Mouse (Mus musculus): Measurements from ENCODE around the gene Unc5b. TPM values are rescaled to one million over a fixed set of nuclear protein-coding genes. Genes with fewer than 3 reads are reported as not detected.
"Not testable (repeated sequence)": the region's sequence is repeated elsewhere in the genome, so short reads cannot be mapped to it uniquely, and the experiment has no call there.

The Unc5b gene
- 9.2 and 10.0 TPM in 2 replicates for polyA plus RNA-seq (2015; fragmentation: Nextera tagmentation; extraction: Ambion mirVana)

DNA sequence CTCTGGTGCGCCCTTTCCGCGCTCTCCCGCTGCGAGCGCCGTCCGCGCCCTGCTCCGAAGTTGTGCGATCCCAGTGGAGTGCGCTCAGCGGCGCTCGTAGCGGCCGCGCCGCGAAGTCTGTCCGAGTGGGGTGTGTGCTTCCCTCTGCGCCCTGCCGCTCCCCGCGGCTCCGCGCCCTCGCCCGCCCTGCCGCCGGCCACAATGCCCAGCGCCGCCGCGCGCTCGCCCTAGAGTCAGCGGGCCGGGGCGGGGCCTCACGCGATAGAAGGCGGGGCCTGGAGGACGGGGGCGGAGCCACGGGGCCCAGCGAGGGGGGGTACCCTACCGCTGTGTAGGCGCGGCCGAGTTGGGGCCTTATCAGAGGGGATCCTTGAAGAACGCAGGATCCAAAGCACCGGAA lies at the start of gene Unc5b:
Gene Unc5b (minus strand): TSS at position 203 of the 400 bp plus-strand sequence.
- no peaks in the 10 kb centered on the region for H3K9me3 ChIP-seq (replicated peaks)
- peak; percentile 92 for ATAC-seq (replicated peaks; ENCODE audit: low FRiP score)
- H3K27ac ChIP-seq, result peak within 1 kb of the TSS; percentile 88
- under 1% methylated on average over 52 of the region's 53 CpGs for WGBS
- H3K4me3 ChIP-seq (replicated peaks), result peak within 1 kb of the TSS; percentile 76
- H3K9ac ChIP-seq, result peak within 1 kb of the TSS; percentile 84
- peaks cover 75% of the 10 kb centered on the region for H3K27me3 ChIP-seq
- H3K36me3 ChIP-seq, result no peaks in the 10 kb centered on the region
- H3K4me2 ChIP-seq, result peak within 1 kb of the TSS; percentile 94
- H3K4me1 ChIP-seq, result peaks cover 57% of the 10 kb centered on the region

- H3K9ac ChIP-seq, result no peak overlapping the region
- H3K4me3 ChIP-seq (replicated peaks), result no peak overlapping the region
- no peaks in the 10 kb centered on the region for H3K9me3 ChIP-seq (replicated peaks)
- WGBS, result 71% methylated on average over 4 of the region's 4 CpGs
- H3K27me3 ChIP-seq, result no peaks in the 10 kb centered on the region
- H3K4me2 ChIP-seq, result no peak overlapping the region
- H3K27ac ChIP-seq, result no peak overlapping the region
- ATAC-seq (replicated peaks; ENCODE audit: low FRiP score), result no peak
- H3K36me3 ChIP-seq, result no peaks in the 10 kb centered on the region
- no peaks in the 10 kb centered on the region for H3K4me1 ChIP-seq
Observed at GRCm38 (mm10) chr10:60879817-60880216, 48.4 kb upstream of the Unc5b start.

- no peaks in the 10 kb centered on the region for H3K27me3 ChIP-seq
- WGBS, result 84% methylated on average over 5 of the region's 5 CpGs
- no peak overlapping the region for H3K4me2 ChIP-seq
- no peak for ATAC-seq (replicated peaks; ENCODE audit: low FRiP score)
- no peaks in the 10 kb centered on the region for H3K9me3 ChIP-seq (replicated peaks)
- H3K4me3 ChIP-seq (replicated peaks), result no peak overlapping the region
- no peak overlapping the region for H3K27ac ChIP-seq
- H3K36me3 ChIP-seq, result no peaks in the 10 kb centered on the region
- no peaks in the 10 kb centered on the region for H3K4me1 ChIP-seq
- H3K9ac ChIP-seq, result no peak overlapping the region
Observed at GRCm38 (mm10) chr10:60877075-60877474, 45.7 kb upstream of the Unc5b start.

DNA sequence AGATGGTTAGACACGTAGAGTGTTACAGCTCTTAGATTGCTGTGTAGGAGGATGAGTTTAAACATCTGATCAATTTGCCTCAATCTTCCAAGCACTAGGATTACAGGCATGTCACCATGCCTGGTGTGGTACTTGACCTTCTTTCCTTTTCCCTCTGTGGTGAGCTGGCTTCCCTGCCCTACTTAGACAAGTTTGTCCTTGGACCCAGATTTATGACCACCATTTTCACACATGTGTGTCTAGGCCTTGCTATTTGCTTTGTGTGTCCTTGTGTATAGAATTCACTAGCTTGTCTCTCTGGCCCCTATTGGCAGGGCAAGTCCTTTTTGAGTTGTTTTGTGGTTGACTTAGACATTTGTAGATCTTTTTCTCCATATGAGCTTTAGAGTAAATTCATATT lies 43.6 kb upstream of the Unc5b start:
- Histone ChIP-seq H3K9ac (no peak overlapping the region), H3K9me3 (replicated peaks) (no peaks in the 10 kb centered on the region), H3K36me3 (no peaks in the 10 kb centered on the region), H3K4me3 (replicated peaks) (no peak overlapping the region), H3K27me3 (no peaks in the 10 kb centered on the region), H3K4me2 (no peak overlapping the region), H3K27ac (no peak overlapping the region), H3K4me1 (no peaks in the 10 kb centered on the region)
- WGBS, result 67% methylated on average over 1 of the region's 1 CpGs
- no peak for ATAC-seq (replicated peaks; ENCODE audit: low FRiP score)

GRCm38 (mm10) chr10:60863318-60863717 lies 31.9 kb upstream of the Unc5b start:
- WGBS, result 89% methylated on average over 6 of the region's 6 CpGs

GRCm38 (mm10) chr10:60862477-60863293 lies 31.3 kb upstream of the Unc5b start:
- Histone ChIP-seq H3K27ac (peak overlapping the region; percentile 82), H3K36me3 (no peaks in the 10 kb centered on the region), H3K4me2 (peak overlapping the region; percentile 43), H3K4me3 (replicated peaks) (peak overlapping the region; percentile 2), H3K9ac (no peak overlapping the region), H3K9me3 (replicated peaks) (no peaks in the 10 kb centered on the region), H3K4me1 (0 out of 2 replicates have a peak, but pooled peaks cover 3% of the 10 kb centered on the region), H3K27me3 (no peaks in the 10 kb centered on the region)
- 0 out of 2 replicates have a peak, but pooled peaks have one; percentile 54 for ATAC-seq (replicated peaks; ENCODE audit: low FRiP score)
- WGBS, result 54% methylated on average over 25 of the region's 25 CpGs

More at GRCm38 (mm10) chr10:60863318-60863717, 31.9 kb upstream of the Unc5b start:
- no peak overlapping the region for H3K9ac ChIP-seq
- peak overlapping the region; percentile 43; the same call in 1 of the 2 replicates for H3K4me2 ChIP-seq
- no peaks in the 10 kb centered on the region for H3K36me3 ChIP-seq
- H3K9me3 ChIP-seq (replicated peaks), result no peaks in the 10 kb centered on the region
- no peak for ATAC-seq (replicated peaks; ENCODE audit: low FRiP score)
- no peaks in the 10 kb centered on the region for H3K27me3 ChIP-seq
- H3K4me1 ChIP-seq, result 0 out of 2 replicates have a peak, but pooled peaks cover 3% of the 10 kb centered on the region
- peak overlapping the region; percentile 75; the same call in 1 of the 2 replicates for H3K27ac ChIP-seq
- H3K4me3 ChIP-seq (replicated peaks), result no peak overlapping the region

DNA sequence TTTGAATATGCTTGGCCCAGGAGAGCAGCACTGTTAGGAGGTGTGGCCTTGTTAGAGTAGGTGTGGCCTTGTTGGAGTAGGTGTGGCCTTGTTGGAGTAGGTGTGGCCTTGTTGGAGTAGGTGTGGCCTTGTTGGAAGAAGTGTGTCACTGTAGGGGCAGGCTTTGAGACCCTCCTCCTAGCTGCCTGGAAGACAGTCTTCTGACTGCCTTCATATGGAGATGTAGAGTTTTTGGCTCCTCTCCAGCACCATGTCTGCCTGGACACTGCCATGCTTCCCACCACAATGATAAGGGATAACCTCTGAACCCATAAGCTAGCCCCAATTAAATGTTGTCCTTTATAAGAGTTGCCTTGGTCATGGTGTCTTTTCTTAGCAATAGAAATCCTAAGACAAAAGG lies 13.9 kb upstream of the Unc5b start:
- H3K4me3 ChIP-seq (replicated peaks); H3K27ac ChIP-seq; ATAC-seq (replicated peaks; ENCODE audit: low FRiP score); H3K27me3 ChIP-seq; H3K9me3 ChIP-seq (replicated peaks); H3K36me3 ChIP-seq; H3K4me2 ChIP-seq; H3K4me1 ChIP-seq; H3K9ac ChIP-seq: not testable (repeated sequence)

DNA sequence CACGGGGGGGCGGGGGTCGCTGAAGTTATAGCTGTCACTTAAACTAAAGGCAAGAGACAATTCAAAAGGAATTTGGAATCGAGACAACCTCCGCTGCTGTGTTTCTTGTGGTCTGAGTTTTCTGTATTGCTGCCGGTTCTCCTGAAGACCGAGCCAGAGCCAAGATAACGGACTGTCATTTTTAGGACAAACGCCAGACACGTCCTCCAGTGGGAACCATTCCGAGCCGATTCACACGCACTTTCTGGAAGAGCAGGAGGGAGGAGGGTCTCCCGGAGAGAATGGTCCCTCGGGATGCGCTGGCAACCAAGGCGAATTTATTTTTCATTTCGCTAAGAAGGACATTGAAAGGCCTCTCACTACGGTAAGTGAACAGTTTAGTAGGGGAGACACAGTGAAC lies 7.4 kb upstream of the Unc5b start:
- no peak for ATAC-seq (replicated peaks; ENCODE audit: low FRiP score)
- H3K4me2 ChIP-seq, result no peak overlapping the region
- no peak overlapping the region for H3K27ac ChIP-seq
- 64% methylated on average over 19 of the region's 19 CpGs for WGBS
- no peak overlapping the region for H3K4me3 ChIP-seq (replicated peaks)
- H3K4me1 ChIP-seq, result peaks cover 2% of the 10 kb centered on the region; the same call in 1 of the 2 replicates
- no peaks in the 10 kb centered on the region for H3K9me3 ChIP-seq (replicated peaks)
- peaks cover 23% of the 10 kb centered on the region for H3K27me3 ChIP-seq
- no peak overlapping the region for H3K9ac ChIP-seq
- H3K36me3 ChIP-seq, result no peaks in the 10 kb centered on the region

DNA sequence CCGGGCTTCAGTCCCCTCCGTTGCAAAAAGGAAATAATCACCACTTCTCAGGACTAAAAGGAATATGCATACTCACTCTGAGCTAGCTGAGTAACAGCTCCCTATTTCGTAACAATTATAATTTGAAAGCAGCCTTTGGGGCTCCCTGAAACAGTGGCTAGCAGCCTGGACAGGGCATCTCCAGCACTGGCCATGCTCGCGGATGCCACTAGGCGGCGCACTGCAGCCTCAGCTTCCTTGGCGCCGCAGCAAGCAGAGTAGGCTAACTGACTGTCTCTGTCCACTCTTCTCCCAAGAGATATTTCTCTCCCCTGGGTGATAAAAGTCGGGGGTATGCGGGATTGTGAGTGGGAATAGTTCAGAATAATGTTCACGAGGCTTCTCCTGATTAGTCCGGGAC lies 3.6 kb upstream of the Unc5b start:
- no peak overlapping the region for H3K4me3 ChIP-seq (replicated peaks)
- no peak overlapping the region for H3K4me2 ChIP-seq
- H3K36me3 ChIP-seq, result no peaks in the 10 kb centered on the region
- H3K27ac ChIP-seq, result no peak overlapping the region
- H3K4me1 ChIP-seq, result peaks cover 21% of the 10 kb centered on the region
- no peak for ATAC-seq (replicated peaks; ENCODE audit: low FRiP score)
- 4% methylated on average over 13 of the region's 13 CpGs for WGBS
- H3K9ac ChIP-seq, result no peak overlapping the region
- peaks cover 52% of the 10 kb centered on the region for H3K27me3 ChIP-seq
- H3K9me3 ChIP-seq (replicated peaks), result no peaks in the 10 kb centered on the region

GRCm38 (mm10) chr10:60832664-60833173 lies 1.3 kb upstream of the Unc5b start:
- Histone ChIP-seq H3K27me3 (peaks cover 75% of the 10 kb centered on the region), H3K4me3 (replicated peaks) (no peak overlapping the region), H3K9ac (no peak overlapping the region), H3K36me3 (no peaks in the 10 kb centered on the region), H3K4me1 (peaks cover 43% of the 10 kb centered on the region), H3K4me2 (no peak overlapping the region), H3K27ac (no peak overlapping the region), H3K9me3 (replicated peaks) (no peaks in the 10 kb centered on the region)
- no peak for ATAC-seq (replicated peaks; ENCODE audit: low FRiP score)
- 75% methylated on average over 12 of the region's 12 CpGs for WGBS

GRCm38 (mm10) chr10:60830556-60831350 lies 628 bp downstream of the Unc5b start:
- under 1% methylated on average over 78 of the region's 78 CpGs for WGBS
- H3K4me1 ChIP-seq, result peaks cover 63% of the 10 kb centered on the region

DNA sequence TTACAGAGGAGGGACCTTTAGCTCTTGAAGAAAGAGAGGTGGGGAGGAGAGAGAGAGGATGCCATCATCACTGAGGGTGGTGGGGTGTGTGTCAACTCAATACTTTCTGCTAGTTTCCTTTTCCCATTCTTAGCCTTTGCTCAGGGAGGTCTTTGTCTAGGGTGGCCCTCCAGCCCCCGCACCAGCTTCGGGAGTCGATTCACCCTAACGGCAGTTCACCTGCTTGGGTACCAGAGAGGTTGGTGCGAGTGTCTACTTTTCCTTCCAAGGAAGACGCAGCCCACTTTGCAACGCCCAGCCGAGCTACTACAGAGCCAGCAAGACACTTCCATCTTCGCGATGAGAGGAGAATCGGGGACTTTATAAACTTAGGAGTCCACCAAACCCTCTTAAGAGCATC lies 1.4 kb downstream of the Unc5b start:
- peaks cover 68% of the 10 kb centered on the region for H3K4me1 ChIP-seq
- ATAC-seq (replicated peaks; ENCODE audit: low FRiP score), result no peak
- H3K4me3 ChIP-seq (replicated peaks), result peak overlapping the region; percentile 76
- H3K27me3 ChIP-seq, result peaks cover 67% of the 10 kb centered on the region
- H3K9ac ChIP-seq, result peak overlapping the region; percentile 84; the same call in 1 of the 2 replicates
- H3K36me3 ChIP-seq, result no peaks in the 10 kb centered on the region
- no peak overlapping the region for H3K27ac ChIP-seq
- WGBS, result under 1% methylated on average over 11 of the region's 11 CpGs
- H3K4me2 ChIP-seq, result peak overlapping the region; percentile 94
- H3K9me3 ChIP-seq (replicated peaks), result no peaks in the 10 kb centered on the region

More at GRCm38 (mm10) chr10:60830556-60831350, 628 bp downstream of the Unc5b start:
- Histone ChIP-seq H3K27me3 (peaks cover 75% of the 10 kb centered on the region), H3K27ac (peak overlapping the region; percentile 88), H3K36me3 (no peaks in the 10 kb centered on the region), H3K4me2 (peak overlapping the region; percentile 94), H3K9ac (peak overlapping the region; percentile 84), H3K9me3 (replicated peaks) (no peaks in the 10 kb centered on the region), H3K4me3 (replicated peaks) (peak overlapping the region; percentile 76)
- peak; percentile 2; the same call in 1 of the 2 replicates for ATAC-seq (replicated peaks; ENCODE audit: low FRiP score)
